Mouse (Mus musculus) telencephalon, adult 2 months (tissue): ENCODE results near the gene Spcs2.
"Not testable (repeated sequence)": the region's sequence is repeated elsewhere in the genome, so short reads cannot be mapped to it uniquely, and the experiment has no call there.

Experiments used
- DNase-seq: peaks from one replicate; pipeline ENCODE4 v3.0.0-alpha.2; 2011; ENCODE audit warnings: low read depth, low spot score

Gene Spcs2

DNA sequence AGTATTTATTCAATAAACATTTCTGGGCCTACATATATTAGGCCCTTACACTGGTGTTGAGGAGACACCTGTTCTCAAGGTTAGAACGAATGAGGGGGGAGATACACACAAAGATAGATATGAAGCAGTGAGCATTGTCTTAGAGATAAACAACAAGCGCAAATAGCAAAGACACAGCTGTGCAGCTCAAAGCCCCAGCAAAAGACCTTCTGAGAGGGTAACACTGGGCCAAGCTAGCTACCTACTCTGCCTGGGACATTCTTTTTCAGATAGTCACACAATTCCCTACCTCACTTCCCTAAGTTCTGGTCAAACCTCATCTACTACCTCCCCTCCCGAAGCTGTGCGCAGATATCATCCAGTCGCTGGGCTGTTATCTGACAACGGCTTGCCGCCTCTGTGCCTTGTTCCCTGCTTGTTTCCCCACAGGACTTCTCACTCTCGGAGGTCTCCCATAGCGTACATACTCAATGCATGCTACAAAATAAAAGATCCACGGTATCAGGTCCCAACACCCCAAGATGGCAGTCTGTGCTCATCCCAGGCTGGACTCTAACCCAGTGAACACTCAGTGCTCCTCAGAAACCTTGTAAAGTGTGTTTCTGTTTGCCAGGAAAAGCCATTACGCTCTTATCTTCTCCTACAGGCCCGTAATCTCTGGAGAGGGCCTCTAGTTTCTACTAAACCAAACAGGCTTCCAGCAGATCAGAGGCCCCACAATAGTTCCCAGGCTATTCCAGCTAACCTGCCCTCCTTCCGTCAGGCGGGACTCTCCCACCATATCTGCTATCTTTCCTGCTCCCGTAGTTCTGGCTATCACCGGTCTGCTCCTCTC is 38.4 kb downstream of the Spcs2 start:
- no peak for DNase-seq

- DNase-seq = no peak
Measured at GRCm38 (mm10) chr7:99823045-99823663, 40.1 kb downstream of the Spcs2 start.

- DNase-seq = no peak
Measured at GRCm38 (mm10) chr7:99822426-99822825, 40.8 kb downstream of the Spcs2 start.

- DNase-seq = no peak
Measured at GRCm38 (mm10) chr7:99821953-99822352, 41.3 kb downstream of the Spcs2 start.

DNA sequence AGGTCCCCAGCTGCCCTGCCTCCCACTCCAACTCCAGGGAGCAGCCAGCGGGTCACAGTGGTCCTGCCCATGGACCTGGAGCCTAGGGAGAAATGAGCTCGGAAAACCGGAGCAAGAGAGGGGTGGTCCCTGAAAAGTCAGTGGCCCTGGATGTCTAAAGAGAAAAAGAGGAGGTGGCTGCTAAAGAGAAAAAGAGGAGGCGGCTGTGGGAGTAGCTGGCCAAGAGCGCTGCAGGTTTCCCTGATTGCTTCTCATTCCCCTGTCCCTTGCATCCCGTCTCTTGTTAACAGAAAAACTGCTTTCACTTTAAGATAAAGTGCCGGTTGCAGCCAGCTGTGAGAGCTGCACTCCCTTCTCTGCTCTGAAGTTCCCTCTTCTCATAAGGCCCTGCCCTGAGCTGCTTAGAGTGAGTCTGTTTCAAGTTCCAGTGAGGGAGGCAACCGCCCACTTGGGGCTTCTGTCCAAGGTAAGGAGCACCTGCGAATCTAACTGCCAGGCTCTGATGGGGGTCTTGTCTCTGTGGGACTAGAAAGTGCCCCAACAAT is 45.0 kb downstream of the Spcs2 start:
- DNase-seq = not testable (repeated sequence)

- DNase-seq = no peak
Measured at GRCm38 (mm10) chr7:99813394-99813793, 49.9 kb downstream of the Spcs2 start.

GRCm38 (mm10) chr7:99811661-99812060 is 51.6 kb downstream of the Spcs2 start:
- no peak for DNase-seq

GRCm38 (mm10) chr7:99810814-99811213 is 52.4 kb downstream of the Spcs2 start:
- no peak for DNase-seq

GRCm38 (mm10) chr7:99807043-99807442 is 56.2 kb downstream of the Spcs2 start:
- DNase-seq = not testable (repeated sequence)

DNA sequence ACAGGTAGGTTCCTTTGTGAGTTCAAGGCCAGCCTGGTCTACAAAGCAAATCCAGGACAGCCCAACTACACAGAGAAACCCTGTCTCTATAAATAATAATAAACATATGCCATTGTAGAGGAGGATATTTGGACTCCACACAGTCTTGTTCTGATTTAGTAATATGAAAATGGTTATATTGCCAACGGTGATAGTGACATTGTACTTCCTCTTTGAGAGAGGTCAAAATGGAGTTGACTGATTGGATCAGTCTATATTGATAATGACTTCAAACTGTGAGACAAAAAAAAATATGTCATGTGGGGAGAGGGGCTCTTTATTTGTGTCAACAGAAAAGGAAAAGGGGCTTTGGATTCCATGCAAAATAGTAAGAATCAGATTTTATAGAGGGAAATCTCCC is 57.9 kb downstream of the Spcs2 start:
- no peak for DNase-seq

DNA sequence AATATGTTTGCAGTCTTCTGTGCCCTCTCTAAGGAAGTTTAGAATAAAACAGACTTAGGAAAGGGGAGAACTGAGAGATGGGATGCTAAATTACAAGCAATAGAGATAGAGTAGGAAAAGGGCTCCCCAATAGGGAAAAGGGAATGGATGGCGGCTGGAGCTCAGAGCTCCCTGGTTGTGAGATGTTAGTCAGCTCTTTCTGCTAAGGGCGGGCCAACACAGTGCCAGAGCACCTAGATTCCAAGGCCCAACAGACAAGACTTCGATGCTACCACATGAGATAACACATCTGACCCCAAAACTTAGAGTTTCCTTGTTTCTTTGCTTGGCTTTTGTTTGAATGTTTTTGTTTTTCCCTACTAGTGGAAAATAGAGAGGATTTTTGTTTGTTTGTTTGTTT is 59.2 kb downstream of the Spcs2 start:
- DNase-seq = not testable (repeated sequence)

GRCm38 (mm10) chr7:99803535-99803934 is 59.7 kb downstream of the Spcs2 start:
- no peak for DNase-seq

DNA sequence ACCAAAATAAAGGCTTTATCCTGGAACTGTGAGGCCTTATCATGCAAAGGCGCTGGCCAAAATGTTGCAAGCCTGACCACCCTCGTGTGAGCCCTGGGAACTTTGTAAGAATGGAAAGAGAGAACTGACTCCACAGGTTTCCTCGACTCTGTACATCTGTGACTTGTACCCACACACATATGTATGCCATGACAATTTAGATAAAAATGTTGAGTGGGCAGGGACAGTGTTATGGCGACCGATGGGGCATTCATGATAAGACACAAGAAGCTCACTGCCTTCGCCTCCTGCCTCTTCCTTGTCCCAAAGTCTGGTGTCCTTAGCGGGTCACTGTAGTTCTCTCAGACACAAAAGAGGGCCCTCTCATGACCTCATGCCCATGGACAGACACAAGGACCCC is 64.1 kb downstream of the Spcs2 start:
- no peak for DNase-seq

DNA sequence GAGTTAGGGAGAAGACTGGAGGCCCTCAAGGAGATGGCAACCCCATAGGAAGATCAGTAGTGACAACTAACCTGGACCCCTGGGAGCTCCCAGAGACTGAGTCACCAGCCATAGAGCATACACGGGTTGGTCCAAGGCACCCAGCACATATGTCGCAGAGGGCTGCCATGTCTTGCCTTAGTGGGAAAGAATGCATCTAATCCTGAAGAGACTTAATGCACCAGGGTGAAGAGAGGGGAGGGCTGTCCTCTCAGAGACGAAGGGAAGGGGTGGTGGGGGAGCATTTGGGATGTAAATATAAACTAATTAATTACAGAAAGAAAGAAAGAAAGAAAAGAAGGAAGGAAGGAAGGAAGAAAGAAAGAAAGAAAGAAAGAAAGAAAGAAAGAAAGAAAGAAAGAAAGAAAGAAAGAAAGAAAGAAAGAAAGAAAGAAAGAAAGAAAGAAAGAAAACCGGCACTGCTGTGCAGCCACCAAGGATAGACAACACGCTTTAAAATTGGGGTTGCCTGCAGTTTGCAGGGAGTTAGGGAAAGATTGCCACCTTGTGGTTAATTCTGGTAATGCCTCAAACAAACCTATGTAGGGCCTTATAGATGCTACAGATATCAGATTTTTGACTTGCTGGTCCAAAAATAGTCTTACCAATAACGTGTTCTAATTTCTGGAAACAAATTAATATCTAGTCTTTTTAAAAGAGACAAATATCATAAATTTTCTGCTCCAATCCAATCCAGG is 65.2 kb downstream of the Spcs2 start:
- peak; percentile 74 for DNase-seq

- no peak for DNase-seq
Measured at GRCm38 (mm10) chr7:99797261-99797660, 66.0 kb downstream of the Spcs2 start.

- DNase-seq = no peak
Measured at GRCm38 (mm10) chr7:99796471-99796870, 66.8 kb downstream of the Spcs2 start.

DNA sequence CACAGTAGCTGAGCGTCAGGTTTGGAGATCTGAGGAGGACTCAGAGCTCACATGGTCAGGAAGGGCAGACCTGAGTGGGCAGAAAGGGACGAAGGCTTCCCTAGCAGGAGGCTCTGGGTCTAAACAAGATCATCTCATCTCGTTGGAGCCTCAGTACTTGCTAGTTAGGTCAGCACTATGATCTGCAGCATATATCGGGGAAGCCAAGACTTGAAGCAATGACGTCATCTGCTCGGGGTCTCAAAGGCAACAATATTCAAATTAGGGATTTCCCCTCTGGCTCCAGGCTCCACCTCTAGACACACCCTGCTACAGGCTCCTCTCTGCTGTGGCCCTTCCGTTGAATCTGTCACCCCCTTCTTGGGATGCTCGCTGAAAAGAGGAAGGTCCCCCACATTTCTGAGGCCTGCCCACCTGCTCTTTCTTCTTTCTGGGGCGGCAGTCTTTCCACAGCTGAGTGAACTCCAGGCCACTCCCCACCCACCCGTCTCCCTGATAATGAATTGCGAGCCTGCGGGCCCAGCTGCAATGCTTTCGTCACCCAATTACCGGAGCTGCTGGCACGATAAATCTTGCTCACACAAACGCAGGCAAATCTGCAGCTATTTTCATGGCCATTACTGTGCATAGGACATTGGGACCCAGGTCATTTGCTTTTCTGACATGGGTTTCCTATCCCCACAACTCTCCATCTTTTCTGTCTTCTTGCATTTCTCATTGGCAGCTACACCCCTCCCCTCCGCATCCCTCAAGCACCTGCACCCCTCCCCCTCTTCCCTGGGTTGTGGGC is 67.9 kb downstream of the Spcs2 start:
- peak; percentile 27 for DNase-seq

- DNase-seq = no peak
Measured at GRCm38 (mm10) chr7:99794096-99794495, 69.2 kb downstream of the Spcs2 start.

DNA sequence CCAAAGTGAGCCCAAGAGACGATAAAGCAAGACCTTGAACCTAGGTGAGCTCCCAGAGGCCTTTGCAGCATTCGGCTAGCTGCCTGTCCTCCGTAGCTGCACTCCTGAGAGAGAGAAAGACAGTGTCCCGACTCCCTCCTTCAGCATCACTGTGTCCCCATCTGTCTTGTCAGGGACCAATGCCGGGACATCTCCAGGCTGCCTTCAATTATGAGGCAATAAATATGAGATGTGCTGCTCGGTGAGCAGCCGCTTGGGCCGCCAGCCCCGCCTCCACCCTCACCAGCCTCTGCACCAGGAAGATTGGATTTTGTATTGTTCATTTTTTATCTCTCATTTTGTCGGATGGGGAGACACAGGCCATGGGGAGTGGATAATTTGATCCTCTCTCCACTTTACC is 72.4 kb downstream of the Spcs2 start:
- no peak for DNase-seq

GRCm38 (mm10) chr7:99788563-99788962 is 74.7 kb downstream of the Spcs2 start:
- no peak for DNase-seq

GRCm38 (mm10) chr7:99787935-99788334 is 75.3 kb downstream of the Spcs2 start:
- no peak for DNase-seq
